Mouse (Mus musculus): Measurements from ENCODE around the gene Ggnbp2. TPM values are rescaled to one million over a fixed set of nuclear protein-coding genes. Genes with fewer than 3 reads are reported as not detected.

Ggnbp2 gene
- 58.6 and 77.9 TPM in 2 replicates for polyA plus RNA-seq (2021; fragmentation: Nextera tagmentation)
- long read RNA-seq, experiment 1, transcript Ggnbp2-206 (13 exons, 2,528 nt), result major isoform, 5 of 350 reads
- long read RNA-seq, experiment 1, partial matches to known transcripts, result 297 of 350 reads
- long read RNA-seq, experiment 1, other reads (novel, unspliced or antisense), result 42 of 350 reads
- long read RNA-seq, experiment 2, partial matches to known transcripts, result 120 of 139 reads
- long read RNA-seq, experiment 2, other reads (novel, unspliced or antisense), result 19 of 139 reads

GRCm38 (mm10) chr11:84870337-84871043 is at the start of gene Ggnbp2:
Gene Ggnbp2, minus strand, starts transcription at chr11:84870817.

GRCm38 (mm10) chr11:84916053-84916702 is 45.6 kb upstream of the Ggnbp2 start, which contains the start of gene Znhit3:
Gene Znhit3, minus strand, starts transcription at chr11:84916366.

GRCm38 (mm10) chr11:84879772-84880464 is 9.3 kb upstream of the Ggnbp2 start, which contains the start of the genes Myo19 and Pigw:
Gene Myo19, plus strand, starts transcription at chr11:84880148.
Gene Pigw, minus strand, starts transcription at chr11:84880285.

GRCm38 (mm10) chr11:84828516-84829399 is 41.9 kb downstream of the Ggnbp2 start, which contains the start of gene Dhrs11:
Gene Dhrs11, minus strand, starts transcription at chr11:84828994.

GRCm38 (mm10) chr11:84818961-84819692 is 51.5 kb downstream of the Ggnbp2 start, which contains the start of gene Mrm1:
Gene Mrm1, minus strand, starts transcription at chr11:84819515.

Other genes starting within 250 kb of the Ggnbp2 start
- 12.6 and 14.5 TPM in 2 replicates for gene Mrm1, start 51.3 kb downstream of the Ggnbp2 start, polyA plus RNA-seq (2021; fragmentation: Nextera tagmentation)
- 3.0 and 5.1 TPM in 2 replicates for gene Dhrs11, start 41.8 kb downstream of the Ggnbp2 start, polyA plus RNA-seq (2021; fragmentation: Nextera tagmentation)
- 0.86 and 1.3 TPM in 2 replicates for gene Myo19, start 9.3 kb upstream of the Ggnbp2 start, polyA plus RNA-seq (2021; fragmentation: Nextera tagmentation)
- gene Pigw, start 9.5 kb upstream of the Ggnbp2 start, polyA plus RNA-seq (2021; fragmentation: Nextera tagmentation), result 1.6 and 1.7 TPM in 2 replicates
- 98.5 and 121 TPM in 2 replicates for gene Znhit3, start 45.5 kb upstream of the Ggnbp2 start, polyA plus RNA-seq (2021; fragmentation: Nextera tagmentation)
- 64.7 and 71.0 TPM in 2 replicates for gene Car4, start 87.0 kb upstream of the Ggnbp2 start, polyA plus RNA-seq (2021; fragmentation: Nextera tagmentation)

All from left cerebral cortex, adult 6 months (tissue).